Comparison of ENCODE assay signal across 10 mouse cellular contexts in the genomic region with DNA sequence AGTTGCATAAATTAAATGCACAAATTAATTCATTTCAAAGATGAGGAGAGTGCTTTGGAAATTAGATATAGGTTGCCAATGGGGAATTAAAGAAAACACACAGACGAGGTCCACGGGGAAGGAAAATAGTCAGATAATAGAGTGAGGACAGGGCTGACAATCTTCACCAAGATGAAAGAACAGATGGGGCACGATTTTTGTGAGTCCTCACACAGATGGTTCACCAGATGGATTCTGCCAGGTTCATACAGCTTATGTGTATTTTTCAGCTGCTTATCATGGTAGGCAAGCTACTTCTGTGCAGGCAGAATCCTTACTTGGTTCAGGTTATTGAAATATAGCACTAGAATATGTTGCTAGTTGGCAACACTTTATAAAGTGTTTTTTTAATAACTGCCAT.
DNase-seq lines count a peak whose midpoint lies in the region; ATAC-seq and TF ChIP-seq lines count a peak whose summit lies in the region.
"Had no signal": no experiment of that assay in that cellular context is flagged by ENCODE, and none has a peak within 500 bp of the region (broad histone marks: within the 10 kb centered on the region; RNA-seq: fewer than 3 reads in every experiment).

No protein-coding gene starts in this region.

- peak; percentile 34 to 73 for DNase-seq in cerebellum, adult 2 months
- peak; percentile 58 to 81 for DNase-seq in layer of hippocampus, adult 18-20 months (ENCODE audit: low spot score in 2 of 2)
- DNase-seq in midbrain, embryonic 14.5 days: peak; percentile 65
- no peak for DNase-seq in B cell, adult 2 months
- DNase-seq in adipocyte (ENCODE audit: low spot score): no peak
- DNase-seq: thymus, postnatal 4 days had no signal

- no peaks in the 10 kb centered on the region for H3K27me3 ChIP-seq in cerebellum, adult 2 months (ENCODE audit: control insufficient read depth, insufficient read depth, low read length)
- H3K27me3 ChIP-seq in forebrain, embryonic 12.5 days: no peaks in the 10 kb centered on the region
- H3K27me3 ChIP-seq in midbrain, embryonic 14.5 days (ENCODE audit: control insufficient read depth, insufficient read depth, low read length): no peaks in the 10 kb centered on the region
- H3K27me3 ChIP-seq in intestine, postnatal 0 days (replicated peaks; ENCODE audit: control insufficient read depth, insufficient read depth, low read length): no peaks in the 10 kb centered on the region
- H3K27me3 ChIP-seq: limb, embryonic 13.5 days had no signal

- 9% methylated on average over 3 of the region's 3 CpGs for WGBS in cerebellum, adult 2 months
- WGBS in forebrain, embryonic 12.5 days: 61% methylated on average over 3 of the region's 3 CpGs
- whole genome bisulfite sequencing in midbrain, embryonic 14.5 days: 29% methylated on average over 3 of the region's 3 CpGs
- 72% methylated on average over 3 of the region's 3 CpGs for WGBS in intestine, postnatal 0 days

- H3K4me1 ChIP-seq in cerebellum, adult 2 months (ENCODE audit: control insufficient read depth, insufficient read depth, low read length): no peaks in the 10 kb centered on the region
- H3K4me1 ChIP-seq in forebrain, embryonic 12.5 days: no peaks in the 10 kb centered on the region
- no peaks in the 10 kb centered on the region for H3K4me1 ChIP-seq in midbrain, embryonic 14.5 days (ENCODE audit: control insufficient read depth, insufficient read depth, low read length)
- H3K4me1 ChIP-seq in intestine, postnatal 0 days (replicated peaks; ENCODE audit: control insufficient read depth, insufficient read depth, low read length): no peaks in the 10 kb centered on the region
- H3K4me1 ChIP-seq: limb, embryonic 13.5 days had no signal

- H3K9ac ChIP-seq in forebrain, embryonic 12.5 days: no peak overlapping the region
- H3K9ac ChIP-seq in midbrain, embryonic 14.5 days (replicated peaks; ENCODE audit: low read length): no peak overlapping the region
- no peak overlapping the region for H3K9ac ChIP-seq in intestine, postnatal 0 days (ENCODE audit: low read depth, low read length)
- H3K9ac ChIP-seq: limb, embryonic 13.5 days had no signal

- no peak for TF ChIP-seq CTCF in cerebellum, adult 2 months (IDR thresholded peaks at IDR 0.05; ENCODE audit: borderline replicate concordance, insufficient read depth, low read depth, low read length)
- TF ChIP-seq CTCF in intestine, postnatal 0 days (IDR thresholded peaks at IDR 0.05; ENCODE audit: low read depth): no peak

- H3K9me3 ChIP-seq in forebrain, embryonic 12.5 days: no peaks in the 10 kb centered on the region
- H3K9me3 ChIP-seq in midbrain, embryonic 14.5 days (ENCODE audit: control insufficient read depth, low read length): no peaks in the 10 kb centered on the region
- no peaks in the 10 kb centered on the region for H3K9me3 ChIP-seq in intestine, postnatal 0 days (ENCODE audit: control insufficient read depth)
- H3K9me3 ChIP-seq: G1E; limb, embryonic 13.5 days had no signal

- H3K4me3 ChIP-seq in cerebellum, adult 2 months (replicated peaks; ENCODE audit: insufficient read depth, low read depth, low read length): no peak overlapping the region
- H3K4me3 ChIP-seq in forebrain, embryonic 12.5 days (replicated peaks): no peak overlapping the region
- no peak overlapping the region for H3K4me3 ChIP-seq in midbrain, embryonic 14.5 days (replicated peaks; ENCODE audit: low read depth, low read length)
- H3K4me3 ChIP-seq in intestine, postnatal 0 days (ENCODE audit: low read depth, low read length): no peak overlapping the region
- H3K4me3 ChIP-seq: limb, embryonic 13.5 days had no signal

- no peak for TF ChIP-seq POLR2A in cerebellum, adult 2 months (IDR thresholded peaks at IDR 0.05; ENCODE audit: borderline replicate concordance, insufficient read depth, low read length)

- H3K36me3 ChIP-seq in forebrain, embryonic 12.5 days (replicated peaks): no peaks in the 10 kb centered on the region
- H3K36me3 ChIP-seq in midbrain, embryonic 14.5 days (ENCODE audit: control insufficient read depth, insufficient read depth, low read length): no peaks in the 10 kb centered on the region
- no peaks in the 10 kb centered on the region for H3K36me3 ChIP-seq in intestine, postnatal 0 days (ENCODE audit: control insufficient read depth, insufficient read depth)
- H3K36me3 ChIP-seq: G1E; limb, embryonic 13.5 days had no signal

- ATAC-seq in forebrain, embryonic 12.5 days (ENCODE audit: low FRiP score): peak; percentile 53
- peak; percentile 58; the same call in 1 of the 2 replicates for ATAC-seq in midbrain, embryonic 14.5 days (ENCODE audit: low FRiP score, low TSS enrichment)
- no peak for ATAC-seq in intestine, postnatal 0 days

- no peak overlapping the region for H3K27ac ChIP-seq in cerebellum, adult 2 months (ENCODE audit: insufficient read depth, low read length)
- no peak overlapping the region for H3K27ac ChIP-seq in forebrain, embryonic 12.5 days
- no peak overlapping the region for H3K27ac ChIP-seq in midbrain, embryonic 14.5 days (replicated peaks; ENCODE audit: low read depth, low read length)
- no peak overlapping the region for H3K27ac ChIP-seq in intestine, postnatal 0 days (ENCODE audit: low read depth, low read length)
- H3K27ac ChIP-seq: limb, embryonic 13.5 days had no signal

- H3K4me2 ChIP-seq in forebrain, embryonic 12.5 days: no peak overlapping the region
- no peak overlapping the region for H3K4me2 ChIP-seq in midbrain, embryonic 14.5 days (ENCODE audit: low read length)
- H3K4me2 ChIP-seq in intestine, postnatal 0 days (replicated peaks; ENCODE audit: low read depth): no peak overlapping the region
- H3K4me2 ChIP-seq: limb, embryonic 13.5 days had no signal

Comparison
In these comparisons a context has a peak if more than half of its experiments do, and no peak if none do; other contexts are left out.
1. DNase-seq: peak in cerebellum, adult 2 months (2 of 2), layer of hippocampus, adult 18-20 months (2 of 2) and midbrain, embryonic 14.5 days (single experiment); none in B cell, adult 2 months (0 of 2) and adipocyte (single experiment).